Mouse (Mus musculus): ENCODE results near the gene Prph.

The Prph gene

GRCm38 (mm10) chr15:99055040-99055439 is at the start of gene Prph:
Prph (plus strand) TSS chr15:99055174.
- DNase-seq (ENCODE audit: extremely low spot score): no peak

GRCm38 (mm10) chr15:99008801-99009241 is 46.2 kb upstream of the Prph start:
- no peak for DNase-seq (ENCODE audit: extremely low spot score)

GRCm38 (mm10) chr15:99010896-99011295 is 44.1 kb upstream of the Prph start:
- no peak for DNase-seq (ENCODE audit: extremely low spot score)

GRCm38 (mm10) chr15:99011946-99012345 is 43.0 kb upstream of the Prph start:
- DNase-seq (ENCODE audit: extremely low spot score): no peak

- DNase-seq (ENCODE audit: extremely low spot score): no peak
These were observed 40.4 kb upstream of the Prph start for GRCm38 (mm10) chr15:99014496-99015030.

GRCm38 (mm10) chr15:99017355-99017761 is 37.6 kb upstream of the Prph start:
- DNase-seq (ENCODE audit: extremely low spot score): no peak

GRCm38 (mm10) chr15:99017986-99018385 is 37.0 kb upstream of the Prph start:
- DNase-seq (ENCODE audit: extremely low spot score): no peak

GRCm38 (mm10) chr15:99018630-99019029 is 36.3 kb upstream of the Prph start:
- DNase-seq (ENCODE audit: extremely low spot score): no peak

- DNase-seq (ENCODE audit: extremely low spot score): no peak
These were observed 35.5 kb upstream of the Prph start for GRCm38 (mm10) chr15:99019436-99019835.

GRCm38 (mm10) chr15:99020171-99020570 is 34.8 kb upstream of the Prph start:
- no peak for DNase-seq (ENCODE audit: extremely low spot score)

- DNase-seq (ENCODE audit: extremely low spot score): no peak
These were observed 33.7 kb upstream of the Prph start for GRCm38 (mm10) chr15:99021255-99021654.

GRCm38 (mm10) chr15:99024668-99025314 is 30.2 kb upstream of the Prph start:
- peak; percentile 82 for DNase-seq (ENCODE audit: extremely low spot score)

- DNase-seq (ENCODE audit: extremely low spot score): no peak
These were observed 29.6 kb upstream of the Prph start for GRCm38 (mm10) chr15:99025414-99025813.

- DNase-seq (ENCODE audit: extremely low spot score): no peak
These were observed 28.7 kb upstream of the Prph start for GRCm38 (mm10) chr15:99026259-99026658.

GRCm38 (mm10) chr15:99027116-99027515 is 27.9 kb upstream of the Prph start:
- DNase-seq (ENCODE audit: extremely low spot score): no peak

GRCm38 (mm10) chr15:99028874-99029458 is 26.0 kb upstream of the Prph start:
- DNase-seq (ENCODE audit: extremely low spot score): peak; percentile 48

- DNase-seq (ENCODE audit: extremely low spot score): peak; percentile 93
These were observed 25.1 kb upstream of the Prph start, which contains the start of gene Tuba1c for GRCm38 (mm10) chr15:99029619-99030584. Tuba1c (plus strand) TSS chr15:99029891.

- DNase-seq (ENCODE audit: extremely low spot score): no peak
These were observed 24.2 kb upstream of the Prph start for GRCm38 (mm10) chr15:99030585-99031387.

- no peak for DNase-seq (ENCODE audit: extremely low spot score)
These were observed 23.6 kb upstream of the Prph start for GRCm38 (mm10) chr15:99031388-99031675.

- no peak for DNase-seq (ENCODE audit: extremely low spot score)
These were observed 22.8 kb upstream of the Prph start for GRCm38 (mm10) chr15:99032041-99032725.

GRCm38 (mm10) chr15:99032726-99033250 is 22.2 kb upstream of the Prph start:
- no peak for DNase-seq (ENCODE audit: extremely low spot score)

All from embryo, embryonic 9.5 days (tissue).